Mouse (Mus musculus) heart, embryonic 11.5 days (tissue): ENCODE results near the gene Myo1b. TPM values are rescaled to one million over a fixed set of nuclear protein-coding genes. Genes with fewer than 3 reads are reported as not detected.

Source experiments
- ATAC-seq: fragments of 200-750 bp; cut with Nextera tagmentation; replicated peaks from 2 replicates; pipeline ENCODE4 v1.8.0; 2017; ENCODE audit warnings: moderate library complexity; ENCODE audit not compliant: insufficient number of reproducible peaks, low FRiP score, low TSS enrichment
- H3K27ac ChIP-seq: fragments of 300-500 bp; sonication (generic); 2 replicates; pipeline ENCODE4 v1.5.1; 2014; ENCODE audit warnings: mild to moderate bottlenecking, low read depth, low read length
- H3K27me3 ChIP-seq: fragments of 300-500 bp; sonication (generic); 2 replicates; pipeline ENCODE4 v1.6.1; 2014; ENCODE audit warnings: mild to moderate bottlenecking, low read length, mixed read lengths; ENCODE audit not compliant: control insufficient read depth, insufficient read depth
- H3K36me3 ChIP-seq: fragments of 300-500 bp; sonication (generic); 2 replicates; pipeline ENCODE4 v1.6.1; 2014; ENCODE audit warnings: mild to moderate bottlenecking, low read length, moderate library complexity, mixed read lengths; ENCODE audit not compliant: control insufficient read depth, insufficient read depth
- H3K4me1 ChIP-seq: fragments of 300-500 bp; sonication (generic); 2 replicates; pipeline ENCODE4 v1.6.1; 2014; ENCODE audit warnings: low read length; ENCODE audit not compliant: control insufficient read depth, insufficient read depth
- H3K4me2 ChIP-seq: fragments of 300-500 bp; sonication (generic); 2 replicates; pipeline ENCODE4 v1.6.1; 2014; ENCODE audit warnings: mild to moderate bottlenecking, moderate library complexity
- H3K4me3 ChIP-seq: fragments of 300-500 bp; sonication (generic); 2 replicates; pipeline ENCODE4 v1.5.1; 2014; ENCODE audit warnings: low read depth, low read length
- H3K9ac ChIP-seq: fragments of 300-500 bp; sonication (generic); 2 replicates; pipeline ENCODE4 v1.6.1; 2014; ENCODE audit warnings: mild to moderate bottlenecking, low read depth, low read length, moderate library complexity
- H3K9me3 ChIP-seq: fragments of 300-500 bp; sonication (generic); replicated peaks from 2 replicates; pipeline ENCODE4 v1.6.1; 2016; ENCODE audit warnings: low read length; ENCODE audit not compliant: control insufficient read depth
- WGBS: fragments of 180-500 bp; shearing (Covaris S2); extraction: QIAGEN DNeasy Blood & Tissue Kit; methylation state at CpG from one replicate; pipeline ENCODE4 v1.1.7; 2014; ENCODE audit not compliant: insufficient replicate concordance; 5-methylcytosine and 5-hydroxymethylcytosine counted together
- polyA plus RNA-seq: library from polyadenylated mRNA; unstranded; fragments of >200 nt; fragmentation: Nextera tagmentation; extraction: Ambion mirVana; gene quantifications from 2 replicates; pipeline ENCODE4 v1.2.1, GENCODE M21; 2014

Myo1b gene
- polyA plus RNA-seq, 1 experiment from 2014 or later, result 51.8 TPM

GRCm38 (mm10) chr1:51804296-51805039 is 111.4 kb downstream of the Myo1b start:
- H3K4me1 ChIP-seq, result no peaks in the 10 kb centered on the region
- H3K4me2 ChIP-seq, result no peak overlapping the region
- ATAC-seq, result no peak
- 84% methylated on average over 11 of the region's 12 CpGs for WGBS
- H3K9ac ChIP-seq, result no peak overlapping the region
- no peak overlapping the region for H3K27ac ChIP-seq
- H3K27me3 ChIP-seq, result no peaks in the 10 kb centered on the region
- H3K36me3 ChIP-seq, result no peaks in the 10 kb centered on the region
- no peaks in the 10 kb centered on the region for H3K9me3 ChIP-seq
- H3K4me3 ChIP-seq, result no peak overlapping the region

GRCm38 (mm10) chr1:51798011-51798471 is 117.8 kb downstream of the Myo1b start:
- no peak for ATAC-seq
- H3K9me3 ChIP-seq, result no peaks in the 10 kb centered on the region
- H3K36me3 ChIP-seq, result peaks cover 3% of the 10 kb centered on the region; the same call in 1 of the 2 replicates
- WGBS, result 86% methylated on average over 7 of the region's 7 CpGs
- no peak overlapping the region for H3K27ac ChIP-seq
- no peak overlapping the region for H3K4me2 ChIP-seq
- no peaks in the 10 kb centered on the region for H3K27me3 ChIP-seq
- H3K4me1 ChIP-seq, result no peaks in the 10 kb centered on the region
- no peak overlapping the region for H3K9ac ChIP-seq
- no peak overlapping the region for H3K4me3 ChIP-seq

DNA sequence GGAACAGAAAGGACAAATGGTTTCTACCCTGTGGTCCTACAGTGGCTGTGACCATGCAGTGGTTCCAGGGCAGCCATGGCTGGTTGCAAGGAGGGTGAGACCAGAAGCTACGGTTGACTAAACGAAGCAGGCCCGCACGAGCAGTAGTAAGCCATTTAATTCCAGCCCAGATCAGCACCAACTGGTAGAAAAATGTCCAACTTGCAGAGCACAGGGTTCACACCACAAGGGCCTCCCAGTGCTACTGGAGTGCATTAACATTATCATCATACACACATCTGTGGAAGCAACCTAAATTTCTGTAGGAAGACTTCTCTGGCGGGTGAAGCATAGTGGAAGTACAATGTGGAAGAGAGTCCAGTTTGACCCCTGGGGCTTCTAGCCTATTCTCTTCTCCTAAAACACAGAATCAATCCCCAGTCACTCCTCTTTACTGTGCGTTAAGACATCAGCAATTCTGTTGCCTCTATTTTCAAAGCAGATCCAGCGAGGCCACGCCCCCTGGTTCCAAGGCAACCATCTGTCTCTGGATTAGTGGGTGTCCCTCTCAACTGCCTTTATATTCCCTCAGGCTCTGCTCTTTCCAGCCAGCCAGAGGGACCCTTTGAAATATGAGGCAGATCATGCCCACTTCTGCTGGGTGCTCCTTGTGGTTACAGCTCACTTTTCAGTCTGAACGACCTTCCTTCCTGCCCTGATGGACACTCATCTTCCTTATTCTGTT is 120.1 kb downstream of the Myo1b start:
- ATAC-seq, result no peak
- Histone ChIP-seq H3K9ac (no peak overlapping the region), H3K27ac (no peak overlapping the region), H3K36me3 (peaks cover 14% of the 10 kb centered on the region), H3K4me2 (no peak overlapping the region), H3K27me3 (no peaks in the 10 kb centered on the region), H3K9me3 (no peaks in the 10 kb centered on the region), H3K4me3 (no peak overlapping the region), H3K4me1 (no peaks in the 10 kb centered on the region)
- WGBS, result 84% methylated on average over 9 of the region's 9 CpGs

- no peaks in the 10 kb centered on the region for H3K4me1 ChIP-seq
- H3K9me3 ChIP-seq, result no peaks in the 10 kb centered on the region
- no peak for ATAC-seq
- no peak overlapping the region for H3K9ac ChIP-seq
- H3K36me3 ChIP-seq, result peaks cover 14% of the 10 kb centered on the region
- no peaks in the 10 kb centered on the region for H3K27me3 ChIP-seq
- H3K4me2 ChIP-seq, result no peak overlapping the region
- H3K27ac ChIP-seq, result no peak overlapping the region
- no peak overlapping the region for H3K4me3 ChIP-seq
- 63% methylated on average over 6 of the region's 6 CpGs for WGBS
Measured at GRCm38 (mm10) chr1:51789269-51789668, 126.6 kb downstream of the Myo1b start.

DNA sequence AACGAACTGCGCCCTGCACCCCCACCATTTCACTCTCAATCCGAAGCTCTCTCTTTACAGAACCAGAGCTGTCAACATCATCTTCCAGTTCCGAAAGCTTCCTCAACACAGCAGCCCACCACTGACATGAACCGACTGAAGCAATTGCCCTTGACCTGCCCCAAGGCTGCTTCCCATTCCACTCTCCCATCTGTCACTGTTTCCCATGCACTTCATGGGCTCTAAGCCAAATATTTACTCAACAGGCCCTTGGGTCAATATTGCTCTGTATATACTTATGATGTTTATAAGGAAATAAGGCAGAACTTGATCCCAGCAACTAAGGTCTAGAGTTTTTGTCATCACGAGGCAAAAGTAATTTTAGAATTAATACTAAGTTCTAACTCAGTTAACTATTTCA is 133.8 kb downstream of the Myo1b start:
- no peak overlapping the region for H3K4me2 ChIP-seq
- no peaks in the 10 kb centered on the region for H3K9me3 ChIP-seq
- no peak for ATAC-seq
- H3K9ac ChIP-seq, result no peak overlapping the region
- no peaks in the 10 kb centered on the region for H3K4me1 ChIP-seq
- no peak overlapping the region for H3K4me3 ChIP-seq
- 0 out of 2 replicates have a peak, but pooled peaks cover 6% of the 10 kb centered on the region for H3K36me3 ChIP-seq
- 67% methylated on average over 6 of the region's 6 CpGs for WGBS
- H3K27me3 ChIP-seq, result no peaks in the 10 kb centered on the region
- no peak overlapping the region for H3K27ac ChIP-seq

GRCm38 (mm10) chr1:51780357-51780756 is 135.5 kb downstream of the Myo1b start:
- no peak overlapping the region for H3K4me3 ChIP-seq
- peaks cover 12% of the 10 kb centered on the region; the same call in 1 of the 2 replicates for H3K36me3 ChIP-seq
- no peak overlapping the region for H3K27ac ChIP-seq
- no peaks in the 10 kb centered on the region for H3K27me3 ChIP-seq
- no peaks in the 10 kb centered on the region for H3K9me3 ChIP-seq
- H3K9ac ChIP-seq, result no peak overlapping the region
- no peaks in the 10 kb centered on the region for H3K4me1 ChIP-seq
- no peak for ATAC-seq
- no peak overlapping the region for H3K4me2 ChIP-seq

DNA sequence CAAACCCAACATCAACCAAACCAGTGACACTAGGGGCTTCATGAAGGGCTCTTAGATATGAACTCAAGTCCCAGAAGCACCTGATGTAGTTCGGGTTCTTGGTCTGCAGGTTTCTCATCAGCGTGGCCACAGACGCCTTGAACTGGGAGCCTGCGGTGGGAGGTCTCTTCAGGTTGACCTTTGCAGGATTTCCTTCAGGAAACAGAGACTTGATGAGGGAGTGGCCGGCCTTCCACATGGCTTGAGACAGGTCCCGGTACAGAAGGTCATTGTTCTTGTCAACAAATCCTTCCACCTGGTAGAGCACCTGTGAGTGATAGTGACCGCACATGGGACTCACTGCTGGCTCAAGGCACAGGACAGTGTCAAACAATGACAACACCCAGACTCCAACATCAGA is 137.6 kb downstream of the Myo1b start:
- no peaks in the 10 kb centered on the region for H3K27me3 ChIP-seq
- peaks cover 20% of the 10 kb centered on the region for H3K36me3 ChIP-seq
- 87% methylated on average over 7 of the region's 7 CpGs for WGBS
- no peaks in the 10 kb centered on the region for H3K9me3 ChIP-seq
- no peak overlapping the region for H3K27ac ChIP-seq
- H3K4me3 ChIP-seq, result no peak overlapping the region
- H3K4me2 ChIP-seq, result no peak overlapping the region
- H3K4me1 ChIP-seq, result no peaks in the 10 kb centered on the region
- no peak overlapping the region for H3K9ac ChIP-seq
- ATAC-seq, result no peak

DNA sequence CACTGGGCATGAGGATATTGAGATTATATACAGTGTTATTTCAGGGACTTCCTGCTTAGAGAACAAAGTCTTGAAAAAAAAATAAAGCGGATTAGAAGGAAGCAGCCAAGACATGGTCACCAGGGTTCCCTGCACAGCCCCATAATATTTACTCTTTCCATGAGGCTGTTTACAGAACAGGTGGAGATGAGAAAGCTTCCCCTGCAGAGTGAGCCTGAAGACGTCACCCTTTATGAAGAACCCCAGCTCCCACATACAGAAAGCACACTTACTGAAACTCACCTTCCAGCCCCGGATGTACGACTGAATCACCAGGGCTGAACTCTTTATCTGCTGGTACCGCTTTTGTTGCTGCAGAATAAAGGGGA is 145.4 kb downstream of the Myo1b start:
- 74% methylated on average over 5 of the region's 5 CpGs for WGBS
- no peaks in the 10 kb centered on the region for H3K4me1 ChIP-seq
- H3K36me3 ChIP-seq, result peaks cover 12% of the 10 kb centered on the region
- H3K27me3 ChIP-seq, result no peaks in the 10 kb centered on the region
- H3K9ac ChIP-seq, result no peak overlapping the region
- ATAC-seq, result no peak
- no peak overlapping the region for H3K27ac ChIP-seq
- no peak overlapping the region for H3K4me3 ChIP-seq
- no peaks in the 10 kb centered on the region for H3K9me3 ChIP-seq
- no peak overlapping the region for H3K4me2 ChIP-seq
